Mouse (Mus musculus) forebrain, embryonic 13.5 days (tissue): ENCODE results near the gene Sptlc2. TPM values are rescaled to one million over a fixed set of nuclear protein-coding genes. Genes with fewer than 3 reads are reported as not detected.

Source experiments
- ATAC-seq: fragments of 200-750 bp; cut with Nextera tagmentation; 2 replicates; pipeline ENCODE4 v1.8.0; 2017
- H3K27ac ChIP-seq: fragments of 300-500 bp; sonication (generic); 2 replicates; pipeline ENCODE4 v1.5.1; 2015; ENCODE audit warnings: inconsistent platforms, mild to moderate bottlenecking, moderate library complexity
- H3K27me3 ChIP-seq: fragments of 300-500 bp; sonication (generic); 2 replicates; pipeline ENCODE4 v1.6.1; 2015; ENCODE audit warnings: mild to moderate bottlenecking, inconsistent platforms
- H3K36me3 ChIP-seq: fragments of 300-500 bp; sonication (generic); 2 replicates; pipeline ENCODE4 v1.6.1; 2015; ENCODE audit warnings: mild to moderate bottlenecking, inconsistent platforms; ENCODE audit not compliant: poor library complexity, severe bottlenecking
- H3K4me1 ChIP-seq: fragments of 300-500 bp; sonication (generic); 2 replicates; pipeline ENCODE4 v1.6.1; 2015; ENCODE audit warnings: inconsistent platforms
- H3K4me2 ChIP-seq: fragments of 300-500 bp; sonication (generic); 2 replicates; pipeline ENCODE4 v1.6.1; 2015; ENCODE audit warnings: inconsistent platforms, mild to moderate bottlenecking, moderate library complexity
- H3K4me3 ChIP-seq: fragments of 300-500 bp; sonication (generic); 2 replicates; pipeline ENCODE4 v1.5.1; 2015; ENCODE audit warnings: mild to moderate bottlenecking, inconsistent platforms
- H3K9ac ChIP-seq: fragments of 300-500 bp; sonication (generic); 2 replicates; pipeline ENCODE4 v1.6.1; 2015; ENCODE audit warnings: mild to moderate bottlenecking, inconsistent platforms
- H3K9me3 ChIP-seq: fragments of 300-500 bp; sonication (generic); replicated peaks from 2 replicates; pipeline ENCODE4 v1.6.1; 2016; ENCODE audit warnings: inconsistent platforms
- WGBS: fragments of 180-500 bp; shearing (Covaris S2); methylation state at CpG from one replicate; pipeline ENCODE4 v1.1.7; 2015; 5-methylcytosine and 5-hydroxymethylcytosine counted together
- polyA plus RNA-seq: library from polyadenylated mRNA; unstranded; fragments of >200 nt; fragmentation: Nextera tagmentation; extraction: Ambion mirVana; gene quantifications from 2 replicates; pipeline ENCODE4 v1.2.1, GENCODE M21; 2015

Sptlc2 gene
- polyA plus RNA-seq, 1 experiment from 2014 or later = 50.1 TPM

DNA sequence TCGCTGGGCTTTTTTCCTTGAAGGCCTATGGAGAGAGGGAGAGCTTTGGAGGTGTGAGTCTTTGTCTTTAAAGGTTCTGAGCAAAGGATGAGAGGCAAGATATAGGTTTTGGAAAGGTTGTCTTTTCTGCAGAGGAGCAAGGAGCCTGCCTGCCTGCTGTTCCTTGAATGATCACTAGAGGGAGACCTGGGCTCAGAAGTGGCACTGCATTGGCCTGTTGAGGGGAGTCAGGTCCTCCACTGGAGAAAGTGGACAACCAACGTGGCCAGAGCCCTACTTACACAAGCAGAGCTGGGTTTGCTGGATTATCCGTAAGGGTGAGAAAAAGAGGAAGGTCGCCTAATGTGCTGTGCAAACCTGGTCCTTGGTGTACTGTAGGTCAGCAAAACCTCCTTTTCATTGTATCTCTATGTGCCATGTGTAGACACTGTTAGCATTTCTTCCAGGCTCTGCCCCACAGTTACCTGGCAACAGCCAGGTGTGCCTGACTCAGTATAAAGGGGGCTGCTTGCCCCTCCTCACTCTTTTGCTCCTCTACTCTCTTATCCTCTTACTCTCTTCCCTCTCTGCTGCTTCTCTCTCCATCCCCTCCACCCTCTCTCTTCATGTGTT, 25.1 kb upstream of the Sptlc2 start:
- Histone ChIP-seq H3K36me3 (no peaks in the 10 kb centered on the region), H3K4me2 (no peak overlapping the region), H3K4me3 (no peak overlapping the region), H3K9me3 (no peaks in the 10 kb centered on the region), H3K9ac (no peak overlapping the region), H3K27me3 (no peaks in the 10 kb centered on the region), H3K27ac (no peak overlapping the region), H3K4me1 (no peaks in the 10 kb centered on the region)
- WGBS = 19% methylated on average over 4 of the region's 4 CpGs
- peak; percentile 74 for ATAC-seq

DNA sequence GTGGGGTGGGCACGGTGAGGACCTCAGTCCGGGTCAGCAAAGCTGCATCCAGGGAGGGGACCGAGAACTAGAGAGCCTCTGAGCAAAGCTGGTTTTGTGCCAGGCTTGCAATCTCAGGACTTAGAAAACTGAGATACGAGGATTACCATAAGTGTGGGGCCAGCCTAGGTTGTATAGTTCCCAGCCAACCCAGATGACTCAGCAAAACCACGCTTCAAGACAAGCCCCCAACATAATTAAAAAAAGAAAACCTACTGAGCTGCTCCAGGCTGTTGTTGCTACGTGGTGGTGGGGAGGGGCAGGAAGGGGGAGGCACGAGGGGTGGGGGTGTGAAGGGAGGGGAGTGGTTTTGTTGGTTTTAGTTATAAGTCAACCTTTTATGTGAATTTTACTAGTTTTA, 22.8 kb upstream of the Sptlc2 start:
- no peak overlapping the region for H3K4me2 ChIP-seq
- H3K9ac ChIP-seq = no peak overlapping the region
- H3K27me3 ChIP-seq = no peaks in the 10 kb centered on the region
- no peak overlapping the region for H3K27ac ChIP-seq
- no peaks in the 10 kb centered on the region for H3K36me3 ChIP-seq
- no peaks in the 10 kb centered on the region for H3K4me1 ChIP-seq
- no peak for ATAC-seq
- no peak overlapping the region for H3K4me3 ChIP-seq
- WGBS = 57% methylated on average over 7 of the region's 7 CpGs
- no peaks in the 10 kb centered on the region for H3K9me3 ChIP-seq

DNA sequence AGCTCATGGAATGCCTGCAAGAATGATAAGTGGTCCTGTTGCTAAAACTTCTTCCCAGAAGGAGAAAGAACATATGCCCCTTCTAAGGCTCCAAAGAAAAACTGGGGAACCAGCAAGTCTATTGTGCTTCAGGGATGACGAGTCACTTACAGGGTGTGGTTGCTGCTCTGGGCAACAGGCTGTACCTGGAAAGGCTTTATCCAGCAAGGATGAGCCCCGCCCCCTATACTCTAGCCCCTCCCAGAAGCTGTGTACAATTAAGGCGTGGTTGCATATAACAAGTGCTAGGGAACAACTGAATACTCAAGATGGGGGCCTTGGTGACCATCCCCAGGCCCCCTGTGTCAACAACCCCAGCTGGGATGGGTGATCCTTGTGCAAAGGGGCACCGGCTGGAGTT, 21.0 kb upstream of the Sptlc2 start:
- no peak for ATAC-seq
- Histone ChIP-seq H3K36me3 (no peaks in the 10 kb centered on the region), H3K27ac (no peak overlapping the region), H3K27me3 (no peaks in the 10 kb centered on the region), H3K4me1 (no peaks in the 10 kb centered on the region), H3K9ac (no peak overlapping the region), H3K4me3 (no peak overlapping the region), H3K4me2 (no peak overlapping the region), H3K9me3 (no peaks in the 10 kb centered on the region)
- WGBS = 86% methylated on average over 4 of the region's 4 CpGs

DNA sequence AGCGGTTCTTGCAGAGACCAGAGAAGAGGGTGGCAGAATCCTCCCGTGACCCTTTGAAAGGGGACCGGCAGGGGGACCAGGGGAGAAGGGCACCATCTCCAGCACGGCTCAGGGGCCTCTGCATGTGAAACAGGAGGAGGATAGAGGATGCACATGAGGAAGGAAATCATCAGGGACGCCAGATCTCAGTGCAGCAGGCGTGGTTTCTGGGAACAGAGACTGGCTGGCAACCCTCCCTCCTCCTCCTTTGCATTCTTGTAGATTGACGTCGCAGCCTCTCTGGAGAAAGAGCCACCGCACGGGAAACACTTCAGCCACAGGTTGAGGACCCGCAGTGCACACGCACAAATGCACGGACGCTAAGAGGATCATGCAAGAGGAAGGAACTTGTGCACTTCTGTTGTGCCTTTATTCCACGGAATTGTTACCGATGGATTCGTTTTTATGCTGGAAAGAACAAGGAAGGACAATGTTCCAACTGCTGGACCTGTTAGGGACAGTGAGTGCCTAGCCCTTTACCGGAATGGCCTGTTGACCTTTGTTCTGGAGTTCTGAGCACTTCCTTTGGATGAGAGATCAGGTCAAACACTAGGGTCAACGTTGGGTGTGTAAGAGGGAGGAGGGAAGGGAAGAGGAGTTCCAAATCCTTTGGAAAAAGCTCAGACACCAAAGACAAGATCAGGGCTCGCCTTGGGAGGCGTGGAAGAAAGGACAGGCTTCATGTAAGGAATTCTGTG, 19.9 kb upstream of the Sptlc2 start:
- Histone ChIP-seq H3K4me2 (no peak overlapping the region), H3K9me3 (no peaks in the 10 kb centered on the region), H3K4me3 (no peak overlapping the region), H3K9ac (no peak overlapping the region), H3K4me1 (no peaks in the 10 kb centered on the region), H3K36me3 (no peaks in the 10 kb centered on the region), H3K27ac (no peak overlapping the region), H3K27me3 (no peaks in the 10 kb centered on the region)
- ATAC-seq = no peak
- WGBS = 48% methylated on average over 21 of the region's 21 CpGs

DNA sequence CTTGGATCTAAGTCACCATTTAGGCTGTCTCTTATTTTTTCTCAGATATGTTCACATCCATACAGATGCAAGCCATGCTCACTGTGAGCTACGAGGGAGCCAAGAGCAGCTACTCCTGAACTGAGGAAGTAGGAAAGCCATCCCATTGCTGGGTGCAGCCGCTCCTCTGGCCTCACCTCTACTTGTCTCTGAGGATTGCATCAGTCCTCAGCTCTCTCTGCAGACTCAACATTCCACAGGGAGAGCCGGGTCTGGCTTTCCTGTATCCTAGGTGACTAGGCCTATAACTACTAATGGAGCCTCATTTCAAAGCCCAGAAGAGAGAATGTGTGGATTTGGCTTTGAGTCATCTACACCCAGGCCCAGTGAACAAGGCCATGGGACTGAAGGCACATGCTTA, 17.6 kb upstream of the Sptlc2 start:
- Histone ChIP-seq H3K4me1 (no peaks in the 10 kb centered on the region), H3K4me3 (no peak overlapping the region), H3K27me3 (no peaks in the 10 kb centered on the region), H3K9ac (no peak overlapping the region), H3K4me2 (no peak overlapping the region), H3K27ac (no peak overlapping the region), H3K36me3 (no peaks in the 10 kb centered on the region), H3K9me3 (no peaks in the 10 kb centered on the region)
- ATAC-seq = no peak
- 79% methylated on average over 3 of the region's 3 CpGs for WGBS

DNA sequence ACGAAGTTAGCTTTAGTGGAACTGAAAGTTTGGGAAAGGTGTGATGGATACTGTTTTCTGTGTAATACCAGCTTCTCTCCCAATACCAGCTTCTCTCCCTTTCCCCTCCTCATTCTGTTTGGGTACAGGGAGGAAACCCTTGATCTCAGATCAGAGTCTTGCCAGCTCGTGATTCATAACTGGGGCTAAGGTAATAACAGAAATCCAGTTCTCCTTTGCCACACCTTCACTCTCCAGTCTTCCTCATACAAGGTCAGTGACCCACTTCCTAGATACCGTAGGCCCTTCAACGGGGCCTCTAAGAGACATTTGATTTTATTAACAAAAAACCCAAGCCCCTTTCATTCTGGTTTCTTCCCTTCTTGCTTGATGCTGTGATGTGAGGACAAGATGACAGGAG, 17.0 kb upstream of the Sptlc2 start:
- Histone ChIP-seq H3K4me2 (no peak overlapping the region), H3K9ac (no peak overlapping the region), H3K27me3 (no peaks in the 10 kb centered on the region), H3K4me1 (no peaks in the 10 kb centered on the region), H3K4me3 (no peak overlapping the region), H3K27ac (no peak overlapping the region), H3K36me3 (no peaks in the 10 kb centered on the region), H3K9me3 (no peaks in the 10 kb centered on the region)
- WGBS = 85% methylated on average over 4 of the region's 4 CpGs
- no peak for ATAC-seq

DNA sequence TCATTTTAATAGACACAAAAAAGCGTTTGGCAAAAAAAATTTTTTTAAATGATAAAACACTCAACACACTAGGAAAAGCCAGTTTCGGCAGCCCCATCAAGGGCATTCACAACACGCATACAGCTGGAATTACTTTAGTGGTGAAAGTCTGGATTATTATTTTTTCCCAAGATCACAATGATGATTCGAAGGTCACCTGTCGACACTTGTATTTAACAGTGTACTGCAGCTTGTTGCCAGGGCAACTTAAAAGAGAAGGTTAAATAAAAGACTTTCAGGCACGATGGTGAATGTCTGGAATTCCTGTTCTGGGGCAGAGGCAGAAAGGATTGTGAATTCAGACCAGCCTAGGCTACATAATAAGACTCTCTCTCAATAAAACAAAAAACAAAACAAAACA, 13.7 kb upstream of the Sptlc2 start:
- H3K27me3 ChIP-seq = no peaks in the 10 kb centered on the region

DNA sequence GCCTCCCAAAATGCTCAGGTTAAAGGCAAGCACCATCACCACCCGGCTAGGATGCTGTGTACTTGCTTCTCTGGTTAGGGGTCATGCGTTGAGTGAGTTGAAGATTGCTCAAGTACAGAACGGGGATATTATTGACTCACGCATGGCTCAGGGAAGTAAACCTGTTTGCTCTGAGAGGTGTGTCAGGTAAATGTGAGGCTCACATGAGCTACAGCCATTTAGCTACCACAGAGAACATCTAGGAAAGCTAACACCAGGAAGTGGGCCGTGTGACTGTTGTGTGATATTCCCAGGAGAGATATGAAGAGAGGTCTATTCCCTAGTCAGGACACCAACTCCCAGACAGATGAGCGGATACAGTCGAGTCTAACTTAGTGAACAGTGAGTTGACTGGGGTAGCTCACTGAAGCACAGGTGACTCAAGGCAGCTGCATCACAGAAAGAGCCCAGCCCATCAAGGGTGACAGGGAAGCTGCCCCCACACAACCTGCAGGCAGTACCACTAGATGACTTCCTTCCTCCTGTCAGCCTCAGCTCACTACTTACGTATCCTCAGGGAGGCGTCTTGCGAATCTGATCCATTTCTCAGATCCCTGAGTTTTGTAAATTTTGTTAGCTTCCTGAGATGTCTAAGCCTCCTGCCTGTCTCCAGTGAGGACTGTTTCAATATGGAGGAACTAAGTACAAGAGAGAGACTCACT, 11.1 kb upstream of the Sptlc2 start:
- Histone ChIP-seq H3K4me2 (no peak overlapping the region), H3K27me3 (no peaks in the 10 kb centered on the region), H3K4me3 (no peak overlapping the region), H3K36me3 (no peaks in the 10 kb centered on the region), H3K4me1 (no peaks in the 10 kb centered on the region), H3K27ac (no peak overlapping the region), H3K9me3 (no peaks in the 10 kb centered on the region), H3K9ac (no peak overlapping the region)
- ATAC-seq = no peak
- 92% methylated on average over 10 of the region's 10 CpGs for WGBS

More for the DNA sequence above, 13.7 kb upstream of the Sptlc2 start:
- Histone ChIP-seq H3K27ac (no peak overlapping the region), H3K9me3 (no peaks in the 10 kb centered on the region), H3K36me3 (no peaks in the 10 kb centered on the region), H3K4me3 (no peak overlapping the region), H3K4me1 (no peaks in the 10 kb centered on the region), H3K9ac (no peak overlapping the region), H3K4me2 (no peak overlapping the region)
- no peak for ATAC-seq
- WGBS = 56% methylated on average over 6 of the region's 6 CpGs

DNA sequence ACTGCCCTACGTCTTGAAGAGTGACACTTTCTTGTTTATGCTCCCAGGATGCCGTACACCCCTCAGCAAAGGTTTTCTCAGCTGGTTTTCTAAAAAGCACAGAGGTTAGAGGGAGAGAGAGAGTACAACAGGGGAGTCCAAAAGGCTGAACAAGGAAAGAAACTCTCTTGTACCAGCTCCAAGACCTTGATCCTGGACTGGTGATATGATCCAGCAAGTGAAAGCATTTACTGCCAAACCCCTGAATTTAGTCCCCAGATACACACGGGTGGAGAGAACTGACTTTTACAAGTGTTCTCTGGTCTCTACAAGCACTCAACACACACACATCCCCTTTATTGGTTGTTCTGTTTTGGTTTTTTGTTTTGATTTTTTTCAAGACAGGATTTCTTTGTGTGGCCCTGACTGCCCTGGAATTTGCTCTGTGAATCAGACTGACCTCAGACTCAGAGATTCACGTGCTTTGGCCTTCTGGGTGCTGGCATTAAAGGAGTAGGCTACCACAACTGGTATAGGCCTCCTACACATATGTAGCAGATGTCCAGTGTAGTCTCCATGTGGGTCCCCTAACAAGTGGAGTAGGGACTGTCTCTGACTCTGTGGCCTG, 9.8 kb upstream of the Sptlc2 start:
- H3K9me3 ChIP-seq = no peaks in the 10 kb centered on the region
- H3K36me3 ChIP-seq = no peaks in the 10 kb centered on the region
- ATAC-seq = no peak
- WGBS = 81% methylated on average over 4 of the region's 4 CpGs
- H3K4me2 ChIP-seq = no peak overlapping the region
- no peaks in the 10 kb centered on the region for H3K27me3 ChIP-seq
- no peaks in the 10 kb centered on the region for H3K4me1 ChIP-seq
- H3K27ac ChIP-seq = no peak overlapping the region
- no peak overlapping the region for H3K4me3 ChIP-seq
- H3K9ac ChIP-seq = no peak overlapping the region

DNA sequence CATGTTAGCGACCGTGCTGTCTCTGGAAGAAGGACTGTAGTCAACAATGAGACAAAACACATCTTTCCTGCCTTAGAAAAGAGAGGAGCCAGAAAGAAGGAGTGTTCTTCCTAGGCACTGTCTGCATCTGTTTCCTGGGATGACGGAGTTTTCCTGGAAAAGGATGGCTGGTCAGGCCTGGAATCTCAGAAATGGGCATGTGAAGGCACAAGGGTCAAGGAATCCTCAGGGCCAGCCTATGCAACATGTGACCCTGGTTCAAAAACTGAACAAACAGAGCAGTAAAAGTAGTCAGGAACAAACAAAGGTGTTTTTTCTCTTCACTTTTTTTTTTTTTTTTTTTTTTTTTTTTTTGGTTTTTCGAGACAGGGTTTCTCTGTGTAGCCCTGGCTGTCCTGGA, 9.0 kb upstream of the Sptlc2 start:
- 84% methylated on average over 4 of the region's 4 CpGs for WGBS
- Histone ChIP-seq H3K27ac (no peak overlapping the region), H3K9ac (no peak overlapping the region), H3K4me3 (no peak overlapping the region), H3K36me3 (no peaks in the 10 kb centered on the region), H3K9me3 (no peaks in the 10 kb centered on the region), H3K4me1 (no peaks in the 10 kb centered on the region), H3K27me3 (no peaks in the 10 kb centered on the region), H3K4me2 (no peak overlapping the region)
- no peak for ATAC-seq

DNA sequence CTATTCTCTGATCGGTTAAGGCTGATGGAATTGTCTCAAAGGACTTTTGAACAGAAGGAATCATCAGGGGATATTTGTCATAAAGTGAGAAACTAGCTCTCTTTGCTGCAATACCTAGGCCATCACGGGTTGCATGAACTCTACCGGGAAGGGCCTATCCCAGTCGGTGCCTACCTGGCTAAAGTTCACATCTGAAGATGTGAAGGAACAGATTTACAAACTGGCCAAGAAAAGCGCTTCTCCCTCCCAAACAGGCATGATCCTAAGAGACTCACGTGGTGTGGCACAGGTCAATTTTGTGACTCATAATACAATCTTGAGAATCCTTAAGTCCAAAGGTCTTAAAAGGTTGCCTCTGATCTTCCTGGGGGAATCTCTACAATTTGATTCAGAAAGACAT, 6.2 kb upstream of the Sptlc2 start:
- WGBS = 88% methylated on average over 6 of the region's 6 CpGs
- Histone ChIP-seq H3K36me3 (no peaks in the 10 kb centered on the region), H3K27me3 (no peaks in the 10 kb centered on the region), H3K9ac (no peak overlapping the region), H3K4me3 (no peak overlapping the region), H3K27ac (no peak overlapping the region), H3K9me3 (no peaks in the 10 kb centered on the region), H3K4me2 (no peak overlapping the region), H3K4me1 (no peaks in the 10 kb centered on the region)
- no peak for ATAC-seq

DNA sequence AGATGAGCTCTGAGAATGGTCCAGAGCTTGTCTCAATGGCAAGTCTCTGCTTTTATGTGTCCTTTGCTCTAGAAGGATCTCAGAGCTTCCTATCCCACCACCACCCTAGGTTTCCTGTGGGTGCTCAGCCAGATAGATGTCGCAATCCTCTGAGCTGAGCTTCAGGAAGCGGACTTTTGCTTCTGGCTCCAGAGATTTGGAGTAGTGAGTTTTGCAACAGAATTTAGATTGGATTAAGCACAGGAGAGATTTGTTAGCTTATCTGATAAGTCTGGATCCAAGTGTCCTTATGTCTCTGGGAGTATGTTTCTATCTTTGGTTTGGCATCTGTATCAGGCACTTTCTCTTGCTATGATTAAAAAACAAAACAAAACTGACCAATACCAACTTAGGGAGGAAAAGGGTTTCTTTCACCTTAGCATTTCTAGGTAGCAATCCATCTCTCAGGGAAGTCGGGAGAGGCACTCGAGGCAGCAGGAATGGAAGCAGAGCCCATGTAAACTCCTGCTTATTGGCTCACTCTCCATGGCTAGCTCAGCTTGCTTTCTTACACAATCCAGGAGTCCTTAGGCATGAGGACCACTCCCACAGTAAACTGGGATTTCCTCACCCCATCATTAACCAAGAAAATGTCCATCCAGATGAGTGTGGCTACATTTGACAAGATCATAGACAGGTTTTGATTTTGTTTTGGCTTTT, 5.4 kb upstream of the Sptlc2 start:
- Histone ChIP-seq H3K4me1 (no peaks in the 10 kb centered on the region), H3K27me3 (no peaks in the 10 kb centered on the region), H3K36me3 (no peaks in the 10 kb centered on the region), H3K4me3 (no peak overlapping the region), H3K9ac (no peak overlapping the region), H3K4me2 (no peak overlapping the region), H3K9me3 (no peaks in the 10 kb centered on the region), H3K27ac (no peak overlapping the region)
- no peak for ATAC-seq
- 92% methylated on average over 4 of the region's 4 CpGs for WGBS
